Mouse (Mus musculus) E14TG2a.4 (cell line): ENCODE measurements around the gene Olfr690.

Experiments used
- CTCF ChIP-seq: conservative IDR thresholded peaks from 2 replicates; pipeline ENCODE4 v1.5.1; 2014; ENCODE audit warnings: low read length
- NANOG ChIP-seq: IDR thresholded peaks from 2 replicates; pipeline ENCODE4 v1.6.1; 2014; ENCODE audit warnings: borderline replicate concordance, low read length, mixed read lengths
- POU5F1 ChIP-seq: IDR thresholded peaks from 2 replicates; pipeline ENCODE4 v1.6.1; 2014; ENCODE audit warnings: low read length, borderline replicate concordance

- no peak for TF ChIP-seq CTCF
- no peak for TF ChIP-seq POU5F1
- no peak for TF ChIP-seq NANOG
Observed at GRCm38 (mm10) chr7:105373976-105374375, 40.1 kb upstream of the Olfr690 start.
